Mouse (Mus musculus) T-cell, adult 2 months (primary cell): ENCODE measurements around the gene S100a11.
A peak's percentile ranks its signal among the peaks of the same experiment; 100 is the strongest.
"Not testable (repeated sequence)": the region's sequence is repeated elsewhere in the genome, so short reads cannot be mapped to it uniquely, and the experiment has no call there.

Experiments
- DNase-seq: peaks from one replicate; pipeline ENCODE4 v3.0.0; 2022; ENCODE audit warnings: low spot score

The S100a11 gene

DNA sequence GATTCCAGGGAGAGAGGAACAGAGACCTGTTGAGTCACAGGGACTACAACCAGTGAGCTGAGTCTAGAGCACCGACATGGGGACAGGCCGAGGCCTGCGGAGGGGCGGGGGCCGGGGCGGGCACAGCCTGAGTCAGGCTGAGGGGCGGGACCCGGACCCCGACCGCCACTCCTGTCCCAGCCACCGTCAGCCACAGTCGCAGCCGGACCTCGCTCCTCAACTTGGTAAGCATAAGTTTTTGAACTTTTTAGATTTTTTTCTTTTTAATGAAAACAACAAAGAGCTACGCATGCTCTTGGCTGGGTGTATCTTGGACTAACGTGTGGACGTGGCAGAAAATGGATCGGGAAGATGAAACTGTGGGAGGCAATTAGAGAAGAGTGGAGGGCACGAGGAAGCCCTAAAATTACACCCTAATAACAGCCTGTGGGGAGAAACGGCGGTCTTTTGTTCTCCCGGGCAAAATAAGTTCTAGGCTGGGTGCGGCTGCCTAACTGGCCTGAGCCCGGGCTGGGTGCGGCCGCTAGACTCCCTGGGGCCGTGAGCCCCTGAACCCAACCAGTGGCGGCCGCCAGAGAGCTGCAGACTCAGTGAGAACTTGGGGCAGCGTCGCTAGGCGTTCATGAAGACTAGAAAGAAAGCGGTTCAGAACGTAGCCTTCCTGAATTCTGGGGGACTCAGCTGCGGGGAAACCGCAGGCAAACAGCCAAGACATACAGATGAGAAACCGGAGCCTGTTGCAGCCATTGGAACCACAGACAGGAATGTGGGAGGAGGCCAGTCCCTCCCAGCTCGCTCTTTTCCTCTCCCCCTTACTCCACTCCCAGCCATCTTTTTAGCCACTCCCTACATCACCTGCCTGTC lies at the start of gene S100a11:
S100a11 (plus strand) TSS at position 159 of the 864 bp plus-strand sequence.
- DNase-seq = peak; percentile 22

DNA sequence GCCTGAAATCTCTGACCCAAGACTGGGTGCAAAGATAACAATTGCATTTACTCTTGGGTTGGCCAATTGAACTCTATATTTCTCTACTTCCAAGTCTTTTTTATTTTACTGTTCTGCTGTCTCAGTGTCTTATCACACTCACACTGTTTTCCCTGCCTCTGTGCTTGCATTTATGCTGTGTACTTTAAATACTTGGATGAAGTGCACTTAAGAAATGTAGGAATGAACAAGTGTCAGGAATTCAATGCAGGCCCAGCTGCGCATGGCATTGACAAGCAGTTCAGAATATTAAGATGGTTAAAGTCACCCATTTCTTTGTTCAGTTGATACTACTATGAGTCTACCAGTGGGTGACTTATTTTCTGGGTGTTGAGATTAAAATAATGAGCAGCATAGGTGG lies 40.2 kb upstream of the S100a11 start:
- DNase-seq = no peak

DNA sequence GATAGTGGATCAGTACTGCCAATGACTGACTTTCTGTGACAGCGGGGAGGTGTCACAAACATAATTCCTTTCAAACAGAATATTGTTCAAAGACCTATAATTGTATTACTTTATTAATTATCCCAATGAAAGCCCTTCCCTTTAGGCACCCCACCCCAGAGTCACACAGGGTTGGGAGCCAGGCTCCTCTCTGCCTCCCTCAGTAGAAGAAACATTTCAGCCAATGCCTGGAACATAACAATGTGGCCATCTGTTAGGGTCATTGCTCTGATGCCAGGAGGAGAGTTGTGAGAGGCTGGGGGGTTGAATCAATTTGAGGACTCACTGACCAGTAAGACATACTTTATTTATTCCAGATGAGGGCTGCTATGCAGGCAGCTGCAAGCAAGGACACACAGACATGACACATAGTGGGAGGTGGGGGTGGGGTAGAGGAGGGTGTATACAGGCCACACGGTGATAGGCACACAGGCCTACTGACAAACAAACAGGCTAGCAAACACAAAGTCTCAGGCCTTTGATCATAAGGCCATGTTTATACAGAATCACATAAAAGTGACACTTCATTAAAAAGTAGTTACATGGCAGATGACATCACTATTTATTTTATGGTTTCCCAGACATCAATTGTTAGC lies 38.2 kb upstream of the S100a11 start:
- DNase-seq = no peak

DNA sequence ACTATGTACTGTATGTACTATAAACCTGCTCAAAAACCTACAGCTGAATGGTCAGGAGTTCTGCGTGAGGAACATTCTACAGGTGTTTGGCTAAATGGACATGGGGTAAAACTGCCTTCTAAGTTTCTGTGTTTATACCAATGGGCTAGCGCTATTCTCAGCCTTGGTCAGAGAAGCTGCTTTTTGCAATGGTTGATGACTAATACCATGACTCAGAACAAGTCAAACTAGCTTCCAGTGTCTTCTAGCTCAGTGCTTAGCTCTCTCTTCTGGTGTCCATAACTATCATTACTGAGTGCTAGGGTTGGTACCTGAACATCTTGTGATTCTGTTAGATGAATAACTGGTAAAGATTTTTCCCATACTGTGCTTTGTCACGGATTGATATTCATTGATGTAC lies 34.7 kb upstream of the S100a11 start:
- DNase-seq = no peak

DNA sequence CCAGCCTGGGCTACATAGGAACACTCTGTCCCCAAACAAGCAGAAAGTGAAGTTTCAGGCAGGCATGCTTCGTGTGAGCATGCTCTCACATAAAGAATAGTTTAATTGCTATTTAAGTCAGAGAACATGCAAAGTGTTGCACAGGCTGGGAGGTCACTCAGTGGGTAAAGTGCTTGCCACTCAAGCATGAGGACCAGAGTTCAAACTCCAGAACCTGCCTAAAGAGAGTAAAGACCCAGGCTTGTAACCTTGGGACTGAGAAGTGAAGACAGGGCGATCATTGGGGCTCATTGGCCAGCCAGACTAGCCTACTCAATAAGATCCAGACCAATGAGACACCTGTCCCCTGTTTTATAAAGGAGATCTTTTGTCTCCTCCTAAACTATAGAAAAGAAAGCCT lies 31.7 kb upstream of the S100a11 start:
- DNase-seq = no peak

DNA sequence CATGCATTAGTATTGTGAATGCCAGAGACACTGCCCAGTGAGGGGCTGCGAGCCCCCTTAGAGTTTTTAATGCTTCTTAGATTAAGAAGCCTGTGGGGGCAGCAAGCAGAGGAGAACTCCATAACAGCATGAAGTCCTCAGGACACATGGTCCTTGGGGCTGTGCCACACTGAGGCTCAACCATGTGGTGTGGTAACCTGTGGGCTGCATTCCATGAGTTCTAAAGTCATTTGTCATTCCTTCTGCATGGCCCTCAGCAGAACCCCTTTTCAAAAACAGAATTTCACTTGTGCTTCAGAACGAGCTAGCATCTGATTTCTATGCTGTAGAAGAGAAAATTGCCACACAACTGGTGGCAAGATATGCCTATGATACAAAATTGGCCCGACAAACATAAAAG lies 28.1 kb upstream of the S100a11 start:
- no peak for DNase-seq

DNA sequence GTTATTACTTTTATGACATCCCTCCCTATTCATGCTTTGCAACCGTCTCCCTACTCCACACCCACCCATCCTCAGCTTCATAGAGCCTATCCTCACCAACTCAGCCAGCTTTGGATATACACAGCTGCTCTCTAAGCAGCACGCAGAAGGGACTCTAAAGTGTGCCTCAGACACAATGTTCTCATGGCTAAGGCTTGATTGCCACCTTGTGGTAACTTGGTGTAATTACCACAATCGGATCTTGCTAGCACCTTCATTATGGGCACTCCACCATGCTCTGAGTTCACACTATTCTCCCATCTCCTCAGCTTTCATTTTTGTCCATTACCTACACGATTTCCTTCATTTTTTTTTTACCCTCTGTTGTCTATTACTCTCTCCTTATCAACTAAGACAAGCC lies 26.3 kb upstream of the S100a11 start:
- peak; percentile 52 for DNase-seq

DNA sequence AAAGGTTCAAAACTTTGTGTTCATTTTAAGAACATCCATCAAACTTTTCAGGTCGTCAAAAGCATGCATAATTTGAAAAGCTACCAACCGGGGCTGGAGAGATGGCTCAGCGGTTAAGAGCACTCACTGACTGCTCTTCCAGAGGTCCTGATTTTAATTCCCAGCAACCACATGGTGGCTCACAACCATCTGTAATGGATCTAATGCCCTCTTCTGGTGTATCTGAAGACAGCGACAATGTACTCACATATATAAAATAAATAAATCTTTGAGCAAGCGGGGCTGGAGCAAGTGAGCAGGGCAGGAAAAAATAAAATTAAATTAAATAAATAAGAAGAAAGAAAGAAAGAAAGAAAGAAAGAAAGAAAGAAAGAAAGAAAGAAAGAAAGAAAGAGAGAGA lies 25.5 kb upstream of the S100a11 start:
- not testable (repeated sequence) for DNase-seq

DNA sequence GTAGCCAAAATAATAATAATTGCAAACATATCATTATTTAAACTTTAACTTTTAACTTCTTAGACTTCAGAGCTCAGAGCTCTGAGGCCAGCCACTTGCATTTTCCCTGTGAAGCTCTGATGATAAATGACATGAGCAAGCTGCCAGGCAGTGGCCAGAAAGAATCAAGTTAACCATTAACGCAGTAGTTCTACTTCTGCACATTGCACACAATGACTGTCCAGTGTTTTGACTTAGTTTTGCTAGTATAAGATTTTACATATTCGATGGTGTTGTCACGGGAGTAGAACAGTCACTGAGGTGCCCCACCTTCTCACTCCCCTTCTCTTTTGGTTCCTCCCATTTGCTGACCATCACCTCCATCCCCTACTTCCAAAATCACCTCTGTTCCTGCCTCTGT lies 23.2 kb upstream of the S100a11 start:
- DNase-seq = no peak

DNA sequence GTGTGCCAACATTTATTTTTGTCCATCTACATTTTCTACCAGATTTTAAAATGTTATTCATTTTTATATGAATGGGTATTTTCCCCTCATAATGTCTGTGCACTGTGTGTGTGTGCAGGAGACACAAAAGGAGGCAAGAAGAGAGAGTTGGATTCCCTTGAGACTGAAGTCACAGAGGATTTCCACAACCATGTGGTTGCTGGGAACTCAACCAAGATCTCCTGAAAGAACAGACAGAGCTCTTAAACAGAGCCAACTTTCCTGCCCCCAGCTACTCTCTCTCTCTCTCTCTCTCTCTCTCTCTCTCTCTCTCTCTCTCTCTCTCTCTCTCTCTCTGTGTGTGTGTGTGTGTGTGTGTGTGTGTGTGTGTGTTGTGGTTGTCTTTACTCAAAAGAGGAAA lies 21.2 kb upstream of the S100a11 start:
- DNase-seq = no peak

DNA sequence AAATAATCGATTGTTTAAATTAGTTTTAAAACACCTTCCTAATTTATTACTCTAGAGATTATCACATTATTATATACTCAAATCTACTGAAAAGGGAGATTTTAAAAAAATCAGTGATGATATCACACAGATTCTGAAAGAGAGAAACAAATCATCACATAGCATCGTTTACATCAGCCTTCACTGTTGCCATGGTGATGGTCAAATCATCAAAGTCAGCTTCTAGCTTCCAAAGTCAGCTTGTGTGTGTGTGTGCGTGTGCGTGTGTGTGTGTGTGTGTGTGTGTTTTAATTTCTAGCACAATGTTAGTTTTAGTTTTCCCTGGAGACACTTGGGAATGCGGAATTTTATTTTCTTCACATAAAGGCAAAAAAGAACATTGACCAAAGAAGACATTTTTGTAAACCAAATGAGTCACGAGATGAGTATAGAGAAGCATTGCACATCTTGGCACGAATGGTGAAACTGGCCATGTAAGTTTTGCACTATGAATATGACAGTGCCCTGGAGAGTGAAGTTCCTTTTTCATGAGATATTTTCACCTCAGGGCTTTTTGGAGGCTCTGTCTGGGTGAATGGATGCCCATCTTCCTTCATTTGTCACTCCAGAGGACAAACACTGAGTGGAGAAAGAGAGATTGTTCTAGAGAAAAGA lies 15.6 kb upstream of the S100a11 start:
- DNase-seq = no peak

DNA sequence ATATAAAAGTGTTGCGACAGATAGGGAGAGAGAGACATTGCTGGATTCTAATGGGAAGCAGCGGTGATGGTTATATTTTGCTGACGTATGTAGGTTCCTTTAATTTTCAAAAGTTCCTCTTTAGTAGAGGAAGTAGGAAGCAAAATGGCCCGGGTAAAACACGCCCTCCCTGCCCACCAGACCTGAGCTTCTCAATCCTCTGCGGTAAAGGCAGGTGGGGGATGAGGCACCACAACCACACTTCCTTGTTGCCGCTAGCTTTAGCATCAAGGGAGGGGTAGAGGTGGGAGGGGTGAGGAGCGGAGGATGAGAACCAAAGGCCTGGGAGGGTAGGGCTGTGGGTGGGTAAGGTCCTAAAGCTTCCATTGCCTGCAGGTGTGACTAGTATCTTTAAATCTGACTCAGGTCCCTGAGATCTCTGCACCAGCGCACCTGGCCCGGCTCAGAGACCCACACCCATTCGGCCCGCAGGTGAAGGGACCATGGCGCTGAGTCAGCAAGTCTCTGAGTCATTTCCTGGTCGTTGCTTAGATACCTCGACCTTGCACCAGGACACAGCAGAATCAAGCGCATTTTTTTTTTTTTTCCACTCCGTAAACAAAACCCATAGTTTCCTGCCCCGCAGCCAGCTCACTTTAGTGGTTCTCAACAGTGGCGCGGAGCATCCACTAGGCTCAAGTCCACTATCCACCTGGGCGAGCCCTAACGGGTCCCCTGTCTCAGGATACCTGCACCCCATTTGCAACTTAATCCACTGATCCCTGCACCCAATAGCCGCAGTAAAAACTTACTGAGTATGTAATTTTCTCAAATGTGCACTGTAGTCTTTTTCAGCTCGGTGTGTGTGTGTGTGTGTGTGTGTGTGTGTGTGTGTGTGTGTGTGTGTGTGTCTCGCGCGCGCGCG lies 14.1 kb upstream of the S100a11 start:
- peak; percentile 91 for DNase-seq

DNA sequence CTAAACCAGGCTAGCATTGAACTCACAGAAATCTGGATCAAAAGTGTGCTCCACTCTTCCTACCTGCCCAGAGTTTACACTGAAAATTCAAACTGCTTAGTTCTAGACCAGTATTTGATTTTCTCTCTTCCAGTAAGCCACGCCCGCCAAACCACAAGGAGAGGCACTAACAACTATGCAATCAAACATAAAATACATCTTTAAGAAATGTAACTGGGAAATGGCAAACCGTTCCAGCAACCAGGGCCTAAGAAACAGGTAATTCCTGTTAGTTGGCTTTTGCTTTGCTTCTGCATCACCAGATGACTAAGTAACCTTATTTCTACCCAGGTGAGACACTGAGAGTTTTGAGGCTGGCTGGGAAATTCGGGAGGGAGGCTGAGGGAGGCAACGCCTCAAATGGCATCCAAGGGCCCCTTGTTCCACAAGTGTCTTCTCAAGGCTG lies 13.4 kb upstream of the S100a11 start:
- DNase-seq = no peak

DNA sequence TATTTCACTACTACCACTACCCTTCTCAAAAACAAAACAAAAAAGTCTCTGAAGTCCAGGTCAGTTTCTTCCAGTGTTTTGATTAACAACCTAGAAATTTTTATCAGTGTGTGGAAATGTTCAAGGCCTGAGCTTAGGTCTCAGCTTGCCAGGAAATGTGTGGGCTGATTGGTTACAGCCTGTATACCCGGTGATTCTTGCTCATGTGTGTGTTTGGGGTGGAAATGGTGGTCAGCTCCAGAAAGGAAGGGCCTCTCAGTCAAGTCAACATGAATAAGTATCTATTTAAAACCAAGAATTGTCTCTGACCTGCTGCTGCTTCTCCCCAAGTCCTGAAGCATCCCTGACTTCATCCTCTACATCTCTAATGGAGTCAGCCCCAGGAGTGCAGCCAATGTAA lies 11.0 kb upstream of the S100a11 start:
- DNase-seq = no peak

DNA sequence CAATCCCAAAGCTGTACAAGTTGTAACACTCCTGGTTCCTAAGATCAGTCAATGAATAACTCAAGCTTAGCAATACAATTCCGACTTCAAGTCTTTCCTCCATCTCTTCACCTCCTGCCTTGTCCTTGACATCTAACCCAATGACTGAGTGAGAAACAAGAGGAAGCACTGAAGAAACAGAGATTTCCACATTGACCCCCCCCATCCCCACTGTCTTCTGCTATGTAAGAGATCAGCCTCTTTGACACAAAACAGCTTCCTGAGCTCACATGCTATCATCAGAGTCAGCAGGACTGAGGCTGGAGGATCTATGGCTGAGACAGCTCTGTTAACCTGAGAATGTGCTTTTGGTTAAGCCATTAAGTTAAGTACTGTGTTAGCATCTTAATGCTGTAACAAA lies 9.3 kb upstream of the S100a11 start:
- DNase-seq = no peak

DNA sequence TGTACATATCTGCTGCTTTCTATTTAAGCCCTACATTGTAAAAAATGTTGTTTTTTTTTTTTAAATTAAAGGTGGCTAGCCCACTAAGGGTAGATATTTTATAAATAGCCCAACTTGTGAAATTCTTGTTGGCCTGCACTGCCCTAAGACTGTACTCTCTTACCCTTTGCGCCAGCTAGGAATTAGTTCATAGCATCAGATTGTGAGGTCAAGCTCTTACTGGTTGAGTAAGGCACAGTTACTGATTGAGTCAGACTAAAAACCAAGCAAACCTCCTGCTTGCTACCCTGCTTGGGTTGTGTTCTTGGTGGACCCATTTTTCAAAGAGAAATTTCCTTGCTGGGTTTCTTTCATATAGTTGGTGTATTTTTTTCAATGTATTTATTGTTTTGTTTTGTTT lies 8.5 kb upstream of the S100a11 start:
- DNase-seq = no peak

DNA sequence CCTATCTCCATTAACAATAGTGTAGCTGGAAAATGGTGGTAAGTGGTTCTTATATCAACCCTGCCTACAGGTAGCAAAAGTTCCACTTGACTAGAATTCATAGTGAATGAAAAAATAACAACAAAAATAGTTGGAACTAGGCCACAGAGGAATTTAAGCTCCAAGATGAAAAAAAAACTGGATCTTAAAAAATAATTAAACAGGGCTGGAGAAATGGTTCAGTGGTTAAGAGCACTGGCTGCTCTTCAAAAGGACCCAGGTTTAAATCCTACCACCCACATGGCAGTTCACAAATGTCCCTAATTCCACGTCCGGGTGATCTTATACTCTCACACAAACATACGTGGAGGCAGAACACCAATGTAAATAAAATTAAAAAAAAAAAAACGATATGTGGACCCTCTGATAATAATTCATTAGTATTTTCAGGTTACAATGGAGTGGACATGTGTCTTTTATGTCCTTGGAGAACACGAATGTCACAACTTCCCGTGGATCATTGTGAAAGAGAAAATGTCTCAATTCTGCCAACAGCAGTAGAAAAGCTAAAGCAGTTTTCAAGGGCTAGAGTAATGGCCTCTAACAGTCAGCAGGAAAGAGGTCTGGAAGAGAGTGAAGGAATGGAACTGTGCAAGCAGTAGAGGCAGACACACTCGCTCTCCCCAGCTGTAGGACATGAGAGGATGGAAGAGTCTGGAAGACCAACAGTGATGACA lies 7.7 kb upstream of the S100a11 start:
- no peak for DNase-seq

DNA sequence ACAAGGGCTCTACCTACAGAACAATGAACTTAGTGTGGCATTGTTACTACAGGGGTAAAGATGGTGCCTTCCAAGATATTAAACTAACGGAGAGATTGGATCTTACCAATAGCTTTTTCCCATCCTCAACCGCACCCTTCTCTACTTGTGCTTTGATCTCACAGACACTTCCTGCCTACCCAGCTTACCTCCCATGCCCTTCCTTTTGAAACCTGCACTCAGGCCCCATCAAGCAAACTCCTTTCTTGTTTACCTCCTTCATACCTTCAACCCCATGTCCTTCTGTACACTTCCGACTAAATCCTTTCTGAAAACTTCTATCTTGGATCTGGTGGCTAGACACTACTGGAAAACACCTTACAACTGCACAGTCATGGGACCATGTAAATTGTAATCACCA lies 5.7 kb upstream of the S100a11 start:
- DNase-seq = peak; percentile 32

DNA sequence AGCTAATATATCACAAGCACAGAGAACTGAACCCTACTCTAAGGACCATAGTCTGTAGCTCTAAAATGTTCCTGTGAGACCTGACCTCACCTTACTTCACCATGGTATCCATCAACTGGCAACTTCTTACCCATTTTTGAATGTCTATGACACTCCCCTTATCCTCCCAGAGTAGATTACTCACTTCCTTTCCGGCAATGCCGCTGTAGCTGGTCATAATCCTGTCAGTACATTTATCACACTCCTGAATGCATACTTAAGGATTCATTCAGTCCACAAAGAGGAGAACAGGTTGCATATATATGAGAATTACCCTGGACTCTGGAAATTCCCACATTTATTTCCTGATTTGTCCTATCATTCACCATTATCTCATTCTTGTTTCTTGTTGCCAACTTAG lies 2.9 kb upstream of the S100a11 start:
- DNase-seq = no peak

DNA sequence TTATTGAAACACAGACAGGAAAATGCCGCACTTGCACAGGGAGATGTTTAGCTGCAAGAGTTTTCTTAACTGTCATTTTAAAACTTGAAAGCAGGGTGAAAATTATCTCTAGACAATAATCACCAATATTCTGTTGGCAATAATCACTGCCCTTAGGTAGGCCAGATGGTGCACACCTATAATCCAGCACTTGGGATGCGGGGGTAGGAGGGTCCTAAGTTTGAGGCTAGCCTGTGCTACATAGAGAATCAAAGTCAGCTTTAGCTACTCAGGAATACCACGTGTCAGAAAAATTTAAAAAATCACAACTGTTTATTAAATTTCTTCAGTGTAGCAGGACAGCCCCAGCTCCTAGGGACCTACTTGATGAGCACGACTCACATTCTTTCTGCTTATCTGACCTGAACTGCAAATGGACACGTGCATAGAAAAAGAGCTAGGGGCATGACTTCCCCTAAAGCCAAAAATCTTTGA lies 395 bp upstream of the S100a11 start:
- no peak for DNase-seq

DNA sequence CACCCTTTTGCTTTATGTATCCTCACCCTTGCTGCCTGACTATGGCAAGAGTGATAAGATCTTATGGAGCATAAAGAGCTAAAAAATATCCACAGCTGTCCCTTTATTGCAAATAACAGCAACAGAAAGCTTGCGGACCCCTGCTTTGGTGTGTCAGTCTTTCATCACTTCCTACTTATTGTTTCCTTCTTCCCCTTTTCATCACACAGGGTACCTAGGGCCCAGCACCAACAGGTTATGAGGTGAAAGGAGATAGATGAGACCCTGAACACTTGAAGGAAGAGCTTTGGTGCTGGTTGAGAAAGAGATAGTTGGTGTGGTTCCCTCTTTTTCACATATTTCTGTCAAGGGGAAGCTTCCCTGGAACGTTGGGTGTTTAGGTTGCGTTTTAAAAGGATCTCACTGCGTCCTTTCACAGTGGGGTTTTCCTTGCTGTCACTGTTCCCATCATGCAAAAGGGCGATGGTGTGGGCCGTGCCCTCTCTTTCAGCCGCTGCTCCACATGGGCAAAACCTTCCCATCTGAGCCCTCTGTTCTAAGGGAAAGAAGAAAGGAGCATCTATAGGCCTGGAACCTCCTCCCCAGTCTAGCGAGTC lies 1.3 kb downstream of the S100a11 start:
- DNase-seq = no peak
